Mouse (Mus musculus): Measurements from ENCODE around the gene Add1. TPM values are rescaled to one million over a fixed set of nuclear protein-coding genes. Genes with fewer than 3 reads are reported as not detected.

Gene Add1
- total RNA-seq, 2 experiments from 2014 or later = 141 to 156 TPM

Small RNAs within 50 kb of the gene (microRNA-seq; reads per million reads assigned to microRNA genes)
- not detected for gene Mir7036b

Other genes with a start within 250 kb of the Add1 start
- gene Rnf4, start 237.4 kb upstream of the Add1 start, total RNA-seq (2021) = 100 to 1,000 TPM; 100 to 102 TPM
- 10 to 100 TPM; 26.9 to 33.5 TPM for gene Fam193a, start 203.7 kb upstream of the Add1 start, total RNA-seq (2021)
- 10 to 100 TPM; 15.0 to 16.8 TPM for gene Tnip2, start 59.7 kb upstream of the Add1 start, total RNA-seq (2021)
- 10 to 100 TPM; 15.4 to 17.3 TPM for gene Sh3bp2, start 47.8 kb upstream of the Add1 start, total RNA-seq (2021)
- gene Mfsd10, start 63.5 kb downstream of the Add1 start, total RNA-seq (2021) = 10 to 100 TPM; 32.7 to 40.3 TPM
- 10 to 100 TPM; 22.0 to 32.4 TPM for gene Nop14, start 86.5 kb downstream of the Add1 start, total RNA-seq (2021)
- gene Grk4, start 86.7 kb downstream of the Add1 start, total RNA-seq (2021) = 1 to 10 TPM; 3.3 TPM
- 10 to 100 TPM; 28.0 to 42.0 TPM for gene Htt, start 188.1 kb downstream of the Add1 start, total RNA-seq (2021)